Comparison of ENCODE assay signal across 21 mouse cellular contexts in the genomic region with DNA sequence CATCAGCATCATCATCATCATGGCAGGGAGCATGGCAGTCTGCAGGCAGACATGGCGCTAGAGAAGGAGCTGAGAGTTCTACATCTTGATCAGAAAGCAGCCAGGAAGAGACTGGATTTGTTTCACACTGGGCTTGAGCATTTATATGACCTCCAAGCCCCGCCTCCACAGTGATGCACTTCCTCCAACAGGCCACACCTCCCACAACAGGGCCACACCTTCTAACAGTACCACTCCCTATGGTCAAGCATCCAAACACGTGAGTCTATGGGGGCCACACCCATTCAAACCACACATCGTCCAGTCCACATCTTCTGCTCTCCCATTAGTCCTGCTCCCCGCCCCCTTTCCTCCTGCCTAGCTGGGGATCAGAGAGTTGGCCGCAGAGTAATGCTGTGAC.
"Had no signal": no experiment of that assay in that cellular context is flagged by ENCODE, and none has a peak within 500 bp of the region (broad histone marks: within the 10 kb centered on the region; RNA-seq: fewer than 3 reads in every experiment).

No protein-coding gene starts in this region.

- H3K36me3 ChIP-seq: limb, embryonic 10.5 days; limb, embryonic 13.5 days; liver, embryonic 12.5 days; liver, embryonic 15.5 days; lung, embryonic 15.5 days; midbrain, embryonic 10.5 days; midbrain, embryonic 13.5 days; neural tube, embryonic 13.5 days had no signal

- H3K9me3 ChIP-seq: limb, embryonic 10.5 days; limb, embryonic 13.5 days; liver, embryonic 12.5 days; liver, embryonic 15.5 days; lung, embryonic 15.5 days; megakaryocyte, embryonic 14.5 days; midbrain, embryonic 10.5 days; midbrain, embryonic 13.5 days; neural tube, embryonic 13.5 days had no signal

- DNase-seq: kidney, postnatal 25 days; liver; lung, adult 18-20 months; lung, postnatal 10 days; lung, postnatal 36 days; retina, postnatal 1 day; right cerebral cortex, postnatal 25 days; spleen, adult 18-20 months; thymus, adult 2 months; thymus, postnatal 14 days; thymus, postnatal 4 days had no signal

- H3K4me3 ChIP-seq: limb, embryonic 10.5 days; limb, embryonic 13.5 days; liver, embryonic 12.5 days; liver, embryonic 15.5 days; lung, embryonic 15.5 days; megakaryocyte, embryonic 14.5 days; midbrain, embryonic 10.5 days; midbrain, embryonic 13.5 days; myocyte; neural tube, embryonic 13.5 days had no signal

- H3K4me1 ChIP-seq: limb, embryonic 13.5 days; liver, embryonic 12.5 days; liver, embryonic 15.5 days; lung, embryonic 15.5 days; megakaryocyte, embryonic 14.5 days; midbrain, embryonic 13.5 days; neural tube, embryonic 13.5 days had no signal

- H3K27me3 ChIP-seq: limb, embryonic 13.5 days; liver, embryonic 12.5 days; liver, embryonic 15.5 days; lung, embryonic 15.5 days; megakaryocyte, embryonic 14.5 days; midbrain, embryonic 13.5 days; neural tube, embryonic 13.5 days had no signal
